Mouse (Mus musculus): ENCODE measurements around the gene Ap4s1.

GRCm38 (mm10) chr12:51767454-51767853 lies 76.6 kb downstream of the Ap4s1 start:
- TF ChIP-seq TAL1 (IDR thresholded peaks at IDR 0.05; ENCODE audit: low read length) (no peak), GATA1 (IDR thresholded peaks at IDR 0.05; ENCODE audit: low read length) (no peak)

Measured in erythroblast, embryonic 14.5 days (primary cell).